Mouse (Mus musculus) c-Kit-positive CD71-positive TER-119-negative erythroid progenitor cells, embryonic 14.5 days (primary cell): ENCODE measurements around the gene Dlgap1.
"Not testable (repeated sequence)": the region's sequence is repeated elsewhere in the genome, so short reads cannot be mapped to it uniquely, and the experiment has no call there.

Experiments used
- DNase-seq: peaks from one replicate; pipeline ENCODE4 v3.0.0-alpha.2; 2013; ENCODE audit warnings: low read depth

Dlgap1 gene

GRCm38 (mm10) chr17:70810795-70811194 is 841.9 kb downstream of the Dlgap1 start:
- no peak for DNase-seq

- DNase-seq, result no peak
These were observed 846.1 kb downstream of the Dlgap1 start for GRCm38 (mm10) chr17:70815001-70815400.

GRCm38 (mm10) chr17:70817862-70818451 is 849.1 kb downstream of the Dlgap1 start:
- DNase-seq, result no peak

- no peak for DNase-seq
These were observed 854.2 kb downstream of the Dlgap1 start for GRCm38 (mm10) chr17:70823083-70823482.

- DNase-seq, result no peak
These were observed 857.4 kb downstream of the Dlgap1 start for GRCm38 (mm10) chr17:70826227-70826626.

GRCm38 (mm10) chr17:70827463-70828179 is 858.7 kb downstream of the Dlgap1 start:
- DNase-seq, result not testable (repeated sequence)

- no peak for DNase-seq
These were observed 859.3 kb downstream of the Dlgap1 start for GRCm38 (mm10) chr17:70828180-70828528.

- no peak for DNase-seq
These were observed 859.7 kb downstream of the Dlgap1 start for GRCm38 (mm10) chr17:70828569-70828968.

- no peak for DNase-seq
These were observed 860.3 kb downstream of the Dlgap1 start for GRCm38 (mm10) chr17:70829217-70829616.

- DNase-seq, result no peak
These were observed 861.3 kb downstream of the Dlgap1 start for GRCm38 (mm10) chr17:70829943-70830715.

- no peak for DNase-seq
These were observed 862.7 kb downstream of the Dlgap1 start for GRCm38 (mm10) chr17:70831591-70831990.

- DNase-seq, result no peak
These were observed 863.7 kb downstream of the Dlgap1 start for GRCm38 (mm10) chr17:70832544-70832943.

GRCm38 (mm10) chr17:70834430-70834965 is 865.6 kb downstream of the Dlgap1 start:
- no peak for DNase-seq

GRCm38 (mm10) chr17:70835071-70835790 is 866.4 kb downstream of the Dlgap1 start:
- DNase-seq, result no peak

- no peak for DNase-seq
These were observed 867.9 kb downstream of the Dlgap1 start for GRCm38 (mm10) chr17:70836820-70837219.

- DNase-seq, result not testable (repeated sequence)
These were observed 868.6 kb downstream of the Dlgap1 start for GRCm38 (mm10) chr17:70837474-70837873.

- DNase-seq, result no peak
These were observed 869.2 kb downstream of the Dlgap1 start for GRCm38 (mm10) chr17:70838031-70838430.

GRCm38 (mm10) chr17:70838533-70838932 is 869.7 kb downstream of the Dlgap1 start:
- DNase-seq, result no peak

GRCm38 (mm10) chr17:70843252-70843651 is 874.4 kb downstream of the Dlgap1 start:
- no peak for DNase-seq

GRCm38 (mm10) chr17:70844971-70845370 is 876.1 kb downstream of the Dlgap1 start:
- no peak for DNase-seq

GRCm38 (mm10) chr17:70845543-70845942 is 876.7 kb downstream of the Dlgap1 start:
- DNase-seq, result no peak

- no peak for DNase-seq
These were observed 877.3 kb downstream of the Dlgap1 start for GRCm38 (mm10) chr17:70846111-70846644.
